Mouse (Mus musculus) adrenal gland, postnatal 0 days (tissue): ENCODE data around the gene Cilp. TPM values are rescaled to one million over a fixed set of nuclear protein-coding genes. Genes with fewer than 3 reads are reported as not detected.

Experiments used
- polyA plus RNA-seq: library from polyadenylated mRNA; unstranded; fragments of >200 nt; fragmentation: Nextera tagmentation; extraction: Ambion mirVana; gene quantifications from 2 replicates; pipeline ENCODE4 v1.2.1, GENCODE M21; 2015

The Cilp gene
- polyA plus RNA-seq, result 1.2 and 2.6 TPM in 2 replicates

DNA sequence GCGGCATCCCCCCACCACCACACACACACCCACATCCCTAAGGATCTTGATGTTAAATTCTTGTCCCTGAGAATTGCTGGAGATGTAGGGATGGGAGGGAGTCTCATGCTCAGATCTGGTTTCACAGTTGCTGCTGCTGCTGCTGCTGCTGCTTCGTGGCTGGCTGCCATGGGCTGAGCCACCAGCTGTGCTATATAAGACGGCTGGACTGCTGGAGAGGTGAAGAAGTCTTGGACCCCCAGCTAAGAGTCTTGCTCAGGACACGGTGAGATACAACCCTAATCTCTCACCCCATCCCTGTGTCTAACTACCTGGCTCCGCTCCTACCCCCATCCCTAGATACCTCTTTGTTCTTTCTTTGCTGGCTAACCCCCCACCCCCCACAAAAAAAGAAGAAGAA is at the start of gene Cilp:
TSS of gene Cilp (plus strand) at position 222 of the 400 bp plus-strand sequence.

DNA sequence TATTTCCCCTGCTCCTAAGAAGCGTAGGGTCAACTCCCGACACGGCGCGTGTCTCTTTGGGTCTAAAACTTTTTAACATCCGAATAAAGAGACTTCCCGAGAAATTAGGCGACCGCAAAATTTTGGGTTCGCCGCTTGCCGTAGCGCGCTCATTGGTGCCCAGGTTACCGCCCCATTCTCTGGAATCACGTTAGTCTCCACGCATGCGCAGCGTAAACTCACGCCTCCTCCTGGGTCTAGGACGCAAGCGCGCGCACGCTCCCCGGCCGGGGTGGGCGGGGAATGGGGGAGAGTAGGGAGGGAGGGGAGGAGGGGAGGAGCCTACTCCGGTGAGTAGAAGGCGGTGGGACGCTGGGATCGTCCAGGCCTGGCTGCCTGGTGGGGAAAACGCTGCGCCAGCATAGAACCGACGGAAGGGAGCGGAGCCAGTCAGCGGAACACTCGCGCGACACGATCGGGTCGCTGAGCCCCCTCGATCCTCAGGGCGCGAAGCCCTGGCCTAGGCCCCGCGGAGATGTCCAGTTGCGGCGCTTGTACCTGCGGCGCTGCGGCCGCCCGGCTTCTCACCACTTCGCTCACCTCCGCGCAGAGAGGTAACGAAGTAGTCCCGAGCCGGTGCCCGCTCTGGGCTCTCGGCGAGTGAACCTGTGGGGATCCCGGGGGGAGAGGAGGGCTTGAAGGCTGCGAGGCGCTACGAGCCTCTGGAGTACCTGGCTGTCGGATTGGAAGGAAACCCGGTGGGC is 29.2 kb downstream of the Cilp start, which contains the start of gene Clpx:
TSS of gene Clpx (plus strand) at position 288 of the 743 bp plus-strand sequence.

Other genes starting within 250 kb of the Cilp start
- gene Hacd3, start 243.5 kb upstream of the Cilp start, polyA plus RNA-seq, result 114 and 259 TPM in 2 replicates
- 14.9 and 21.2 TPM in 2 replicates for gene Dpp8, start 232.8 kb upstream of the Cilp start, polyA plus RNA-seq
- 7.5 and 11.0 TPM in 2 replicates for gene Igdcc4, start 163.7 kb upstream of the Cilp start, polyA plus RNA-seq
- 1.4 and 2.0 TPM in 2 replicates for gene Igdcc3, start 124.0 kb upstream of the Cilp start, polyA plus RNA-seq
- gene Parp16, start 69.8 kb upstream of the Cilp start, polyA plus RNA-seq, result 14.7 and 25.6 TPM in 2 replicates
- 52.5 and 74.9 TPM in 2 replicates for gene Clpx, start 29.1 kb downstream of the Cilp start, polyA plus RNA-seq
- gene Pdcd7, start 80.9 kb downstream of the Cilp start, polyA plus RNA-seq, result 8.5 and 11.2 TPM in 2 replicates
- gene Ubap1l, start 95.9 kb downstream of the Cilp start, polyA plus RNA-seq, result 0.09 and 0.10 TPM in 2 replicates
- gene Kbtbd13, start 126.5 kb downstream of the Cilp start, polyA plus RNA-seq, result 0.26 and 0.35 TPM in 2 replicates
- gene Rasl12, start 133.3 kb downstream of the Cilp start, polyA plus RNA-seq, result 3.5 and 4.7 TPM in 2 replicates
- gene Slc51b, start 157.8 kb downstream of the Cilp start, polyA plus RNA-seq, result 1.3 TPM in 1 of 2 replicates, not detected in the other
- gene Mtfmt, start 170.6 kb downstream of the Cilp start, polyA plus RNA-seq, result 11.7 and 17.8 TPM in 2 replicates
- 85.8 and 102 TPM in 2 replicates for gene Spg21, start 195.8 kb downstream of the Cilp start, polyA plus RNA-seq